Mouse (Mus musculus): Measurements from ENCODE around the gene Kncn. TPM values are rescaled to one million over a fixed set of nuclear protein-coding genes. Genes with fewer than 3 reads are reported as not detected.

Gene Kncn
- total RNA-seq, 1 experiment from 2014 or later, result not detected

- ATAC-seq (replicated peaks in 1 of 2; ENCODE audit: insufficient read depth in 1 of 2, low FRiP score in 2 of 2, low TSS enrichment in 1 of 2, low read depth in 1 of 2, poor library complexity in 2 of 2, severe bottlenecking in 2 of 2), result no peak
Observed at GRCm38 (mm10) chr4:115911586-115911985, 27.4 kb downstream of the Kncn start.

- no peak for ATAC-seq (replicated peaks in 1 of 2; ENCODE audit: insufficient read depth in 1 of 2, low FRiP score in 2 of 2, low TSS enrichment in 1 of 2, low read depth in 1 of 2, poor library complexity in 2 of 2, severe bottlenecking in 2 of 2)
Observed at GRCm38 (mm10) chr4:115919911-115920310, 35.7 kb downstream of the Kncn start.

DNA sequence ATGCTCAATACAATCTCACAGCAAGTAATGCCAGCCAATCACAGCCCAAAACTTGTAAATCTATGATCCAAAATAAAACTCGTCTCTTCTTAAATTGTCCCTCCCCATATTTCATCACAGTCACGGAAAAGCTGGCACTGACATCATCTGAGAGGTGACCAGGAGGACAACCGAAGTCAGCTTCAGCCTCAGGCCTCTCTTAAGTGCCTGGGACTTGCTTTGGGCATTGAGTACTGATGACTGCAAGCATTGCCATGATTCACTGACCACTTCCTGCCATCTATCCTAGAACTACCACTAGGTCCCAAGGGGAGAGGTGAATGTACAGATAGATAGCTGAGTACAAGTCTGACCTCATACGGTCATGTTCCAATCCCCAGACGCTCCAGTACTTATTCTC is 38.5 kb downstream of the Kncn start:
- ATAC-seq (replicated peaks in 1 of 2; ENCODE audit: insufficient read depth in 1 of 2, low FRiP score in 2 of 2, low TSS enrichment in 1 of 2, low read depth in 1 of 2, poor library complexity in 2 of 2, severe bottlenecking in 2 of 2), result no peak

- no peak for ATAC-seq (replicated peaks in 1 of 2; ENCODE audit: insufficient read depth in 1 of 2, low FRiP score in 2 of 2, low TSS enrichment in 1 of 2, low read depth in 1 of 2, poor library complexity in 2 of 2, severe bottlenecking in 2 of 2)
Observed at GRCm38 (mm10) chr4:115923262-115923880, 39.2 kb downstream of the Kncn start.

- ATAC-seq (replicated peaks in 1 of 2; ENCODE audit: insufficient read depth in 1 of 2, low FRiP score in 2 of 2, low TSS enrichment in 1 of 2, low read depth in 1 of 2, poor library complexity in 2 of 2, severe bottlenecking in 2 of 2), result no peak
Observed at GRCm38 (mm10) chr4:115927637-115928036, 43.4 kb downstream of the Kncn start.

DNA sequence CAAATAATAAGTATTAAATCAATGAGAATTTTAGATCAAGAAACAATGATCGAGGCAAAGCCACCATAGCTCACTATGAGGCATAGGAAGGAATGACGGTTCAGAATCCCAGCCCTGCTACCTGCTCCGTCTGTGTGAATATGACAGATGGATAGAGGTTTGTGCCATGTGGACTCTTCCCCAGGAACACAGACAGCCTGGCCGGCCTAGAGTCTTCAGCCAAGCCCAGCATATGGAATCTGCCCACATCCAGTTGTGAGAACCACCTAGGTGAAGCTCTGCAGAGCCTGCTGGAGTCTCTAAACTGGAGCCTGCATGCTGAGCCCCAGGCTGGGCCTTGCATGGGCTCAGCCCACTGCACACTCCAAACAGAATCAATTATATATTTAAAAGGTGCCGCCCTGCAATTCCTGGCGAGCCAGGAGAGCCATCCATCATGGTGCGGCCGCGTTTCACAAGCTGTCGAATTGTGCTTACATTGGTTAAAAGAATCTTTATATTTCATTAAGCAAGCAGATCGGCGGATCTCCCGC is 47.4 kb downstream of the Kncn start:
- ATAC-seq (replicated peaks in 1 of 2; ENCODE audit: insufficient read depth in 1 of 2, low FRiP score in 2 of 2, low TSS enrichment in 1 of 2, low read depth in 1 of 2, poor library complexity in 2 of 2, severe bottlenecking in 2 of 2), result no peak

GRCm38 (mm10) chr4:115935835-115936581 is 51.8 kb downstream of the Kncn start:
- 0 out of 4 replicates have a peak, but pooled peaks of 1 of the 2 experiments have one; percentile 9 for ATAC-seq (replicated peaks in 1 of 2; ENCODE audit: insufficient read depth in 1 of 2, low FRiP score in 2 of 2, low TSS enrichment in 1 of 2, low read depth in 1 of 2, poor library complexity in 2 of 2, severe bottlenecking in 2 of 2)

DNA sequence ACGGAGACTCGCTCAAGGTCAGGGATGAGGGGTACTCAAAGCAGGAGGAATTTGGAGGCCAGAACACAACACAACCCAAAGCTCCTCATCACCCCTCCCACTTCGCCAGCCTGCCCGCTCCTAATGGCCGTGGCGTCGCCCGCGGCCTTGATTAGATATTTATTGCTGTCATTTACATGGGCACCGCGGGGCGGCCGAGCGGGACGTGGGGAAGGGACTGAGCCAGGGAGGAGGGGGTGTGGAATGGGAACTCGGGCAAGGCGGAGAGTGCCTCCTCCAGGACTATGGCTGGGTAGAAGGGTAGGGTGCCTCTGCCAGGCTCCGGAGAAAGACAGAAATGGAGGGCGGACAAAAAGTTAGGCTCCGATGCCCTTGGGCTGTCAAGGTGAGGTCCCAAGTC is 52.4 kb downstream of the Kncn start:
- no peak for ATAC-seq (replicated peaks in 1 of 2; ENCODE audit: insufficient read depth in 1 of 2, low FRiP score in 2 of 2, low TSS enrichment in 1 of 2, low read depth in 1 of 2, poor library complexity in 2 of 2, severe bottlenecking in 2 of 2)

DNA sequence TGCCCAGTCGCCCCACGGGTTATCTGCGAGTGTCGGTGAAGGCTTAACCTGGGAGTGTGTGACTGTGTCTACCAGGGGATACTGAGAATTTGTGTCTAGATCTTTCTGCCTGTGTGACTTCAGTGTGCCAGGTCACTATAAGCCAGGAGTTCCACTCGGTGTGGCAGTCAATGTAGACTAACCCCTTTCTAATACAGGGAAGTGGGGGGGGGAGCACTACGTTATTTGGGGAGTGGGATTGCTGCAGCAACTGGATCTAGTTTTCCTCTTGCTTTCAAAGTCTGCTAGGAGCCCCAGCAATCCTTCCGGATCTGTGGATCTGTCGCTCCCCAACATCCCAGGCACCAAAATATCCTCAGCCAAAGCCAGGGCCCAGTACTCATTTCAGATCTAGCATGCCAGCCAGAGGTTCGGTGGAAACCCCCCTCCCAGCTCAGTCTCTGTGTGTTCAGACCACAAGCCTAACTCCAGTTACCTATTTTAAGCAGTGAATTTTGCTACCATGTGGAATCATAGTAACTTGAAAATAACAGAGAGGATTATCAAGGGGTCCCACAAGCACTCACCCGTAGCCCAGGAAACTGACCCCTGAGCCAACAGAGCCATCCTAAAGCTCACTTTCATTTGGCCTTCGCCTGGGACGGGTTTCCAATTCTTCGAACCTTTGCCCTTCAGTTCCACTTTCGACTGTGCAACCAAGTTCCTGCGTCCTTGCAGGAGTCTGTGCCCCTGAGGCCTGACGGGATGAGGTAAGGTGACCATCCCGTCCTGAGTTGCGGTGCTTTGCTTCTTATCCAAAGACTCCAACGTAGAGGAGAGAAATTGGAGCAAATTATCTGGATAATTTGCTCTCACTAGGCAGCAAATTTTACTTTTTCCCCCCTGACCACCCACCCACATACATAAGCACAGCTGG is 53.1 kb downstream of the Kncn start:
- no peak for ATAC-seq (replicated peaks in 1 of 2; ENCODE audit: insufficient read depth in 1 of 2, low FRiP score in 2 of 2, low TSS enrichment in 1 of 2, low read depth in 1 of 2, poor library complexity in 2 of 2, severe bottlenecking in 2 of 2)

- no peak for ATAC-seq (replicated peaks in 1 of 2; ENCODE audit: insufficient read depth in 1 of 2, low FRiP score in 2 of 2, low TSS enrichment in 1 of 2, low read depth in 1 of 2, poor library complexity in 2 of 2, severe bottlenecking in 2 of 2)
Observed at GRCm38 (mm10) chr4:115938276-115939160, 54.3 kb downstream of the Kncn start.

Other genes starting within 250 kb of the Kncn start
- 0.94 and 1.2 TPM in 2 replicates for gene Cyp4b1, start 236.7 kb upstream of the Kncn start, total RNA-seq (2017)
- gene Efcab14, start 146.7 kb upstream of the Kncn start, total RNA-seq (2017), result 62.3 and 65.2 TPM in 2 replicates
- gene Tex38, start 103.4 kb upstream of the Kncn start, total RNA-seq (2017), result not detected in 2 replicates
- gene Atpaf1, start 99.6 kb upstream of the Kncn start, total RNA-seq (2017), result 13.7 and 16.8 TPM in 2 replicates
- gene Mob3c, start 56.3 kb upstream of the Kncn start, total RNA-seq (2017), result 14.8 and 18.8 TPM in 2 replicates
- 40.2 and 48.3 TPM in 2 replicates for gene Mknk1, start 45.2 kb upstream of the Kncn start, total RNA-seq (2017)
- gene 6430628N08Rik, start 6.3 kb downstream of the Kncn start, total RNA-seq (2017), result not detected in 2 replicates
- gene Dmbx1, start 55.5 kb downstream of the Kncn start, total RNA-seq (2017), result not detected in 2 replicates
- 10.6 and 20.4 TPM in 2 replicates for gene Faah, start 133.5 kb downstream of the Kncn start, total RNA-seq (2017)
- gene Nsun4, start 169.5 kb downstream of the Kncn start, total RNA-seq (2017), result 12.1 and 21.3 TPM in 2 replicates
- gene Uqcrh, start 190.7 kb downstream of the Kncn start, total RNA-seq (2017), result 259 and 445 TPM in 2 replicates
- 11.8 and 20.5 TPM in 2 replicates for gene Lrrc41, start 190.9 kb downstream of the Kncn start, total RNA-seq (2017)
- gene Rad54l, start 239.3 kb downstream of the Kncn start, total RNA-seq (2017), result 16.8 and 17.9 TPM in 2 replicates
- gene Pomgnt1, start 239.4 kb downstream of the Kncn start, total RNA-seq (2017), result 14.2 and 21.8 TPM in 2 replicates

Data from hematopoietic stem cell, adult 5-6 weeks (primary cell).